Mouse (Mus musculus) stomach, postnatal 0 days (tissue): Measurements from ENCODE around the gene Batf2. TPM values are rescaled to one million over a fixed set of nuclear protein-coding genes. Genes with fewer than 3 reads are reported as not detected.
"Not testable (repeated sequence)": the region's sequence is repeated elsewhere in the genome, so short reads cannot be mapped to it uniquely, and the experiment has no call there.

Experiments used
- ATAC-seq: fragments of 200-750 bp; cut with Nextera tagmentation; 2 replicates; pipeline ENCODE4 v1.8.0; 2017; ENCODE audit not compliant: low FRiP score, low TSS enrichment
- DNase-seq: peaks from one replicate; pipeline ENCODE4 v3.0.0-alpha.2; 2016; ENCODE audit warnings: low spot score
- H3K27ac ChIP-seq: fragments of 300-500 bp; sonication (generic); replicated peaks from 2 replicates; pipeline ENCODE4 v1.5.1; 2014; ENCODE audit warnings: mild to moderate bottlenecking, control low read depth
- H3K27me3 ChIP-seq: fragments of 300-500 bp; sonication (generic); 2 replicates; pipeline ENCODE4 v1.6.1; 2014; ENCODE audit warnings: low read length; ENCODE audit not compliant: control insufficient read depth, insufficient read depth
- H3K36me3 ChIP-seq: fragments of 300-500 bp; sonication (generic); 2 replicates; pipeline ENCODE4 v1.6.1; 2014; ENCODE audit warnings: low read length, mixed read lengths; ENCODE audit not compliant: control insufficient read depth, insufficient read depth
- H3K4me1 ChIP-seq: fragments of 300-500 bp; sonication (generic); replicated peaks from 2 replicates; pipeline ENCODE4 v1.6.1; 2014; ENCODE audit warnings: antibody characterized with exemption; ENCODE audit not compliant: control insufficient read depth, insufficient read depth
- H3K4me2 ChIP-seq: fragments of 300-500 bp; sonication (generic); replicated peaks from 2 replicates; pipeline ENCODE4 v1.6.1; 2014; ENCODE audit warnings: low read depth, mild to moderate bottlenecking, control low read depth, moderate library complexity
- H3K4me3 ChIP-seq: fragments of 300-500 bp; sonication (generic); 2 replicates; pipeline ENCODE4 v1.5.1; 2014; ENCODE audit warnings: low read depth, low read length, control low read depth
- H3K9ac ChIP-seq: fragments of 300-500 bp; sonication (generic); 2 replicates; pipeline ENCODE4 v1.6.1; 2014; ENCODE audit warnings: mild to moderate bottlenecking, low read length, control low read depth, mixed read lengths
- H3K9me3 ChIP-seq: fragments of 300-500 bp; sonication (generic); 2 replicates; pipeline ENCODE4 v1.6.1; 2016; ENCODE audit warnings: low read length; ENCODE audit not compliant: control insufficient read depth
- CTCF ChIP-seq: IDR thresholded peaks from 2 replicates; pipeline ENCODE4 v1.5.1; 2016; ENCODE audit warnings: antibody characterized with exemption, low read depth, mild to moderate bottlenecking, moderate library complexity
- EP300 ChIP-seq: optimal IDR thresholded peaks from 2 replicates; pipeline ENCODE3; 2016; ENCODE audit warnings: antibody characterized with exemption
- WGBS: fragments of 180-500 bp; shearing (Covaris S2); extraction: QIAGEN DNeasy Blood & Tissue Kit; methylation state at CpG from one replicate; pipeline ENCODE4 v1.1.7; 2014; 5-methylcytosine and 5-hydroxymethylcytosine counted together
- polyA plus RNA-seq: library from polyadenylated mRNA; unstranded; fragments of >200 nt; fragmentation: Nextera tagmentation; extraction: Ambion mirVana; gene quantifications from 2 replicates; pipeline ENCODE4 v1.2.1, GENCODE M21; 2015

Gene Batf2
- polyA plus RNA-seq, 1 experiment from 2014 or later = 0.49 TPM

GRCm38 (mm10) chr19:6127760-6128341 lies 12.9 kb upstream of the Batf2 start, which contains the start of gene Snx15:
TSS of gene Snx15 (minus strand) at chr19:6128304.
- H3K9ac ChIP-seq = peak within 1 kb of the TSS; percentile 68
- no peaks in the 10 kb centered on the region for H3K27me3 ChIP-seq
- no peaks in the 10 kb centered on the region for H3K9me3 ChIP-seq
- peak; percentile 94 for ATAC-seq
- 0% methylated on average over 32 of the region's 32 CpGs for WGBS
- H3K4me3 ChIP-seq = peak within 1 kb of the TSS; percentile 45
- peak within 1 kb of the TSS; percentile 59 for H3K4me2 ChIP-seq
- H3K4me1 ChIP-seq = no peaks in the 10 kb centered on the region
- 0 out of 2 replicates have a peak, but pooled peaks have one; percentile 12 for TF ChIP-seq CTCF
- no peak for TF ChIP-seq EP300
- no peaks in the 10 kb centered on the region for H3K36me3 ChIP-seq
- peak; percentile 95 for DNase-seq
- peak within 1 kb of the TSS; percentile 94 for H3K27ac ChIP-seq

GRCm38 (mm10) chr19:6130414-6131128 lies 10.2 kb upstream of the Batf2 start:
- DNase-seq (peak; percentile 60), ATAC-seq (peak; percentile 29; the same call in 1 of the 2 replicates)
- not testable (repeated sequence) for H3K27ac ChIP-seq, H3K9ac ChIP-seq, H3K4me3 ChIP-seq, H3K9me3 ChIP-seq, H3K27me3 ChIP-seq, H3K4me2 ChIP-seq, H3K36me3 ChIP-seq, H3K4me1 ChIP-seq
- 70% methylated on average over 7 of the region's 7 CpGs for WGBS

- no peak overlapping the region for H3K4me3 ChIP-seq
- ATAC-seq = no peak
- TF ChIP-seq CTCF (no peak), EP300 (no peak)
- 0 out of 2 replicates have a peak, but pooled peaks cover 2% of the 10 kb centered on the region for H3K36me3 ChIP-seq
- no peaks in the 10 kb centered on the region for H3K4me1 ChIP-seq
- no peak for DNase-seq
- H3K9ac ChIP-seq = no peak overlapping the region
- H3K9me3 ChIP-seq = no peaks in the 10 kb centered on the region
- 78% methylated on average over 7 of the region's 7 CpGs for WGBS
- H3K27ac ChIP-seq = no peak overlapping the region
- H3K27me3 ChIP-seq = no peaks in the 10 kb centered on the region
- H3K4me2 ChIP-seq = no peak overlapping the region
Observed at GRCm38 (mm10) chr19:6132171-6132827, 8.5 kb upstream of the Batf2 start.

- H3K27me3 ChIP-seq, H3K9me3 ChIP-seq, H3K27ac ChIP-seq, H3K9ac ChIP-seq, DNase-seq, H3K4me3 ChIP-seq, H3K36me3 ChIP-seq, ATAC-seq, H3K4me1 ChIP-seq, H3K4me2 ChIP-seq: not testable (repeated sequence)
- WGBS = 38% methylated on average over 1 of the region's 1 CpGs
Observed at GRCm38 (mm10) chr19:6133197-6133596, 7.6 kb upstream of the Batf2 start.

GRCm38 (mm10) chr19:6136397-6136796 lies 4.4 kb upstream of the Batf2 start:
- Histone ChIP-seq H3K27me3 (no peaks in the 10 kb centered on the region), H3K9me3 (no peaks in the 10 kb centered on the region), H3K9ac (no peak overlapping the region), H3K27ac (no peak overlapping the region), H3K4me1 (no peaks in the 10 kb centered on the region), H3K4me3 (no peak overlapping the region), H3K36me3 (peaks cover 5% of the 10 kb centered on the region; the same call in 1 of the 2 replicates), H3K4me2 (no peak overlapping the region)
- TF ChIP-seq EP300 (no peak), CTCF (no peak)
- 81% methylated on average over 3 of the region's 3 CpGs for WGBS
- DNase-seq (no peak), ATAC-seq (no peak)

GRCm38 (mm10) chr19:6139701-6140100 lies 1.1 kb upstream of the Batf2 start:
- no peaks in the 10 kb centered on the region for H3K4me1 ChIP-seq
- peak overlapping the region; percentile 66; the same call in 1 of the 2 replicates for H3K4me3 ChIP-seq
- no peaks in the 10 kb centered on the region for H3K27me3 ChIP-seq
- 91% methylated on average over 6 of the region's 6 CpGs for WGBS
- H3K9ac ChIP-seq = peak overlapping the region; percentile 86; the same call in 1 of the 2 replicates
- DNase-seq (no peak), ATAC-seq (no peak)
- TF ChIP-seq CTCF = no peak
- TF ChIP-seq EP300 = no peak
- peak overlapping the region; percentile 91; the same call in 1 of the 2 replicates for H3K4me2 ChIP-seq
- H3K9me3 ChIP-seq = no peaks in the 10 kb centered on the region
- peaks cover 5% of the 10 kb centered on the region; the same call in 1 of the 2 replicates for H3K36me3 ChIP-seq
- no peak overlapping the region for H3K27ac ChIP-seq
